Mouse (Mus musculus): Measurements from ENCODE around the gene Frem1.

Gene Frem1

GRCm38 (mm10) chr4:82867731-82868445, 184.3 kb downstream of the Frem1 start:
- DNase-seq, result no peak

- no peak for DNase-seq
Measured at GRCm38 (mm10) chr4:82867111-82867510, 185.0 kb downstream of the Frem1 start.

- DNase-seq, result no peak
Measured at GRCm38 (mm10) chr4:82864974-82865699, 187.0 kb downstream of the Frem1 start.

GRCm38 (mm10) chr4:82863316-82863715, 188.8 kb downstream of the Frem1 start:
- no peak for DNase-seq

GRCm38 (mm10) chr4:82861451-82861850, 190.7 kb downstream of the Frem1 start:
- DNase-seq, result no peak

GRCm38 (mm10) chr4:82860566-82860965, 191.6 kb downstream of the Frem1 start:
- DNase-seq, result no peak

GRCm38 (mm10) chr4:82859131-82860125, 192.7 kb downstream of the Frem1 start, which contains the start of gene Zdhhc21:
Zdhhc21 (minus strand) TSS chr4:82859958.
- peak; percentile 57 to 62 for DNase-seq

- no peak for DNase-seq
Measured at GRCm38 (mm10) chr4:82858431-82859010, 193.6 kb downstream of the Frem1 start.

- no peak for DNase-seq
Measured at GRCm38 (mm10) chr4:82856986-82857385, 195.2 kb downstream of the Frem1 start.

- no peak for DNase-seq
Measured at GRCm38 (mm10) chr4:82853809-82854208, 198.3 kb downstream of the Frem1 start.

- DNase-seq, result no peak
Measured at GRCm38 (mm10) chr4:82848552-82849234, 203.4 kb downstream of the Frem1 start.
